In genomic region chr10:119761451-119762367, GRCm38 (mm10) we compare ENCODE assay signal across 13 mouse cellular contexts.
A peak's percentile ranks its signal among the peaks of the same experiment; 100 is the strongest.
DNase-seq lines count a peak whose midpoint lies in the region; ATAC-seq lines count a peak whose summit lies in the region.
"Had no signal": no experiment of that assay in that cellular context is flagged by ENCODE, and none has a peak within 500 bp of the region (broad histone marks: within the 10 kb centered on the region; RNA-seq: fewer than 3 reads in every experiment).

No protein-coding gene starts in this region.

- intact Hi-C loops in left cerebral cortex, postnatal 14 days (cut with DNase I) = no loop called here

- DNase-seq in layer of hippocampus, adult 11-12 months (ENCODE audit: low spot score) = peak; percentile 15
- DNase-seq in layer of hippocampus, adult 9-10 months (ENCODE audit: low spot score) = no peak
- peak; percentile 12 to 18 for DNase-seq in left cerebral cortex, postnatal 14 days (ENCODE audit: low spot score in 2 of 2)
- DNase-seq in ovary, postnatal 36 days (ENCODE audit: low spot score) = no peak
- DNase-seq in lung, adult 18-20 months = no peak
- DNase-seq: cerebellum, postnatal 14 days; lung, adult 2 months had no signal

- peak; percentile 54; the same call in 1 of the 2 replicates for ATAC-seq in forebrain, embryonic 16.5 days
- ATAC-seq in neural tube, embryonic 14.5 days (ENCODE audit: low read depth) = peak; percentile 80
- no peak for ATAC-seq in liver, embryonic 12.5 days

- H3K4me3 ChIP-seq in forebrain, embryonic 16.5 days (replicated peaks; ENCODE audit: low read length) = peak overlapping the region; percentile 26
- H3K4me3 ChIP-seq in neural tube, embryonic 14.5 days (ENCODE audit: low read depth, low read length) = peak overlapping the region; percentile 23
- no peak overlapping the region for H3K4me3 ChIP-seq in liver, embryonic 12.5 days
- H3K4me3 ChIP-seq: megakaryocyte, embryonic 14.5 days; stomach, embryonic 15.5 days had no signal

- H3K4me1 ChIP-seq in forebrain, embryonic 16.5 days (replicated peaks; ENCODE audit: control insufficient read depth, insufficient read depth, low read length) = peaks cover 7% of the 10 kb centered on the region
- peaks cover 12% of the 10 kb centered on the region; the same call in 1 of the 2 replicates for H3K4me1 ChIP-seq in neural tube, embryonic 14.5 days (ENCODE audit: control insufficient read depth, insufficient read depth, low read length)
- no peaks in the 10 kb centered on the region for H3K4me1 ChIP-seq in liver, embryonic 12.5 days
- H3K4me1 ChIP-seq: megakaryocyte, embryonic 14.5 days; stomach, embryonic 15.5 days had no signal

- no peaks in the 10 kb centered on the region for H3K9me3 ChIP-seq in forebrain, embryonic 16.5 days (ENCODE audit: control insufficient read depth, low read length)
- no peaks in the 10 kb centered on the region for H3K9me3 ChIP-seq in neural tube, embryonic 14.5 days (ENCODE audit: control insufficient read depth, low read length)
- H3K9me3 ChIP-seq in liver, embryonic 12.5 days (replicated peaks) = 0 out of 2 replicates have a peak, but pooled peaks cover 5% of the 10 kb centered on the region
- H3K9me3 ChIP-seq: stomach, embryonic 15.5 days had no signal

- H3K27ac ChIP-seq in forebrain, embryonic 16.5 days (ENCODE audit: low read length) = 0 out of 2 replicates have a peak overlapping the region, but pooled peaks have one; percentile 17
- peak overlapping the region; percentile 46 for H3K27ac ChIP-seq in neural tube, embryonic 14.5 days (ENCODE audit: low read depth, low read length)
- H3K27ac ChIP-seq in liver, embryonic 12.5 days = no peak overlapping the region
- H3K27ac ChIP-seq: stomach, embryonic 15.5 days had no signal

- no peaks in the 10 kb centered on the region for H3K36me3 ChIP-seq in forebrain, embryonic 16.5 days (ENCODE audit: control insufficient read depth, insufficient read depth)
- no peaks in the 10 kb centered on the region for H3K36me3 ChIP-seq in neural tube, embryonic 14.5 days (ENCODE audit: control insufficient read depth, insufficient read depth, low read length)
- H3K36me3 ChIP-seq in liver, embryonic 12.5 days = no peaks in the 10 kb centered on the region
- H3K36me3 ChIP-seq: stomach, embryonic 15.5 days had no signal

- no peaks in the 10 kb centered on the region for H3K27me3 ChIP-seq in forebrain, embryonic 16.5 days (replicated peaks; ENCODE audit: control insufficient read depth, insufficient read depth, low read length)
- no peaks in the 10 kb centered on the region for H3K27me3 ChIP-seq in neural tube, embryonic 14.5 days (ENCODE audit: control insufficient read depth, insufficient read depth, low read length)
- H3K27me3 ChIP-seq in liver, embryonic 12.5 days (replicated peaks) = no peaks in the 10 kb centered on the region
- H3K27me3 ChIP-seq: CH12.LX; megakaryocyte, embryonic 14.5 days; stomach, embryonic 15.5 days had no signal

- H3K9ac ChIP-seq in forebrain, embryonic 16.5 days (replicated peaks; ENCODE audit: low read depth, low read length) = 0 out of 2 replicates have a peak overlapping the region, but pooled peaks have one; percentile 15
- H3K9ac ChIP-seq in neural tube, embryonic 14.5 days (replicated peaks; ENCODE audit: low read depth, low read length) = peak overlapping the region; percentile 22; the same call in 1 of the 2 replicates
- no peak overlapping the region for H3K9ac ChIP-seq in liver, embryonic 12.5 days
- H3K9ac ChIP-seq: stomach, embryonic 15.5 days had no signal

- 54% methylated on average over 33 of the region's 33 CpGs for WGBS in forebrain, embryonic 16.5 days
- 30% methylated on average over 33 of the region's 33 CpGs for WGBS in neural tube, embryonic 14.5 days
- 80% methylated on average over 33 of the region's 33 CpGs for WGBS in liver, embryonic 12.5 days (ENCODE audit: insufficient replicate concordance)

- H3K4me2 ChIP-seq in forebrain, embryonic 16.5 days (ENCODE audit: low read length) = peak overlapping the region; percentile 45
- peak overlapping the region; percentile 49 for H3K4me2 ChIP-seq in neural tube, embryonic 14.5 days (ENCODE audit: low read depth, low read length)
- no peak overlapping the region for H3K4me2 ChIP-seq in liver, embryonic 12.5 days
- H3K4me2 ChIP-seq: stomach, embryonic 15.5 days had no signal

Comparison
In these comparisons a context has a peak if more than half of its experiments do, and no peak if none do; other contexts are left out.
1. DNase-seq: peak in layer of hippocampus, adult 11-12 months (single experiment) and left cerebral cortex, postnatal 14 days (2 of 2); none in layer of hippocampus, adult 9-10 months (single experiment), ovary, postnatal 36 days (single experiment) and lung, adult 18-20 months (0 of 2).